ENCODE assay signal across 8 mouse cellular contexts in the genomic region with DNA sequence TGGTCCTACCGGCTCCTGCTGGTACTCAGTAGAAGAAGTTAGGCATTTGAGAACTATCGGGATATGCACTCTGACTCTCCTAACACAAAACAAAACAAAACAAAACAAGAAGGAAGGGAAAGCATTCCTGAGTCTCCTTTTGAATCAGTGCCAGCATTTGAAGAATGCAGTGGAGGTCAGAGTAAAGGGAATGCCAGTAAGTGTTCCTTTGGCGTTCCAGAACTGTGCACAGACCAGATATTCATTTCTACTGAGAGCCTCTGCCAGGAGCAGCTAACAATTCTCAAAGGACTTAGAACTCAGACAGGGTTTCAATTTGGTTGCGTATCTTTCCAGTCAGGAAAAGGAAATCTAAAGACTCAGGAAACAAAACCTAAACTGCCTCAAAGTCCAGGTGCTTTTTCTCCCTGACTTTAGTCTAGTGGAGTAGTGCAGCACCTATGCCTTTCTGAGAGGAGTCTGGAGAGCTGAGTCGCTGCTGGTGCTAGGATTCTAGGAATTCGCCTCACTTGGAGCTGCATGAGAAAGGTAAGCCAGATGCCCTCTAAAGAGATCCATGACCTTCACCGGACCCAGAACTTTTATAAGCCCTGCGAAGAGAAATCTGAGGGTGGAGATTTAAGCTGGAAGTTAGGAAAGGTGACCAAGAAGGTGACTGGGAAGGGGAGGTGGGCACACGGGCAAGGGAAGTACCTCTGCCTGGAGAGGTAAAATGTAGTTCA. TPM values are rescaled to one million over a fixed set of nuclear protein-coding genes. Genes with fewer than 3 reads are reported as not detected.
A peak's percentile ranks its signal among the peaks of the same experiment; 100 is the strongest.
DNase-seq lines count a peak whose midpoint lies in the region; ATAC-seq and TF ChIP-seq lines count a peak whose summit lies in the region.
"Had no signal": no experiment of that assay in that cellular context is flagged by ENCODE, and none has a peak within 500 bp of the region (broad histone marks: within the 10 kb centered on the region; RNA-seq: fewer than 3 reads in every experiment).

A gene (plus strand): TSS at position 117 of the 722 bp plus-strand sequence.

- H3K9ac ChIP-seq in heart, postnatal 0 days (replicated peaks; ENCODE audit: low read depth, low read length), result peak within 1 kb of the TSS; percentile 70
- no peak within 1 kb of the TSS for H3K9ac ChIP-seq in liver, embryonic 16.5 days (ENCODE audit: low read depth, low read length)

- no peaks in the 10 kb centered on the region for H3K9me3 ChIP-seq in heart, postnatal 0 days (replicated peaks; ENCODE audit: control insufficient read depth, low read length)
- H3K9me3 ChIP-seq in liver, embryonic 16.5 days (replicated peaks; ENCODE audit: control insufficient read depth, low read length), result no peaks in the 10 kb centered on the region
- no peaks in the 10 kb centered on the region for H3K9me3 ChIP-seq in midbrain, embryonic 10.5 days (replicated peaks)

- H3K27me3 ChIP-seq in heart, postnatal 0 days (ENCODE audit: control insufficient read depth, insufficient read depth, low read length), result no peaks in the 10 kb centered on the region
- no peaks in the 10 kb centered on the region for H3K27me3 ChIP-seq in liver, embryonic 16.5 days (ENCODE audit: control insufficient read depth, insufficient read depth, low read depth, low read length)
- H3K27me3 ChIP-seq in midbrain, embryonic 10.5 days (ENCODE audit: low read depth, poor library complexity, severe bottlenecking), result no peaks in the 10 kb centered on the region

- peak within 1 kb of the TSS; percentile 76 for H3K4me2 ChIP-seq in heart, postnatal 0 days (ENCODE audit: low read depth, low read length)
- no peak within 1 kb of the TSS for H3K4me2 ChIP-seq in liver, embryonic 16.5 days (ENCODE audit: low read depth, low read length)

- peak; percentile 92 for DNase-seq in Muller cell, postnatal 12 days (ENCODE audit: inconsistent ontology term)
- DNase-seq in adrenal gland, adult 8-10 months, result no peak
- DNase-seq in heart, postnatal 0 days (ENCODE audit: low spot score), result peak; percentile 88
- DNase-seq in midbrain, embryonic 10.5 days (ENCODE audit: low spot score), result no peak
- no peak for DNase-seq in embryo, embryonic 11 days
- no peak for DNase-seq in spleen, adult 12 weeks (ENCODE audit: low spot score)

- H3K27ac ChIP-seq in heart, postnatal 0 days (ENCODE audit: low read depth), result peak within 1 kb of the TSS; percentile 90
- peak within 1 kb of the TSS; percentile 65 for H3K27ac ChIP-seq in liver, embryonic 16.5 days (ENCODE audit: low read length)
- no peak within 1 kb of the TSS for H3K27ac ChIP-seq in midbrain, embryonic 10.5 days (replicated peaks)

- H3K36me3 ChIP-seq in heart, postnatal 0 days (replicated peaks; ENCODE audit: control insufficient read depth, insufficient read depth, low read length), result 0 out of 2 replicates have a peak, but pooled peaks cover 3% of the 10 kb centered on the region
- H3K36me3 ChIP-seq in liver, embryonic 16.5 days (ENCODE audit: control insufficient read depth, insufficient read depth), result 0 out of 2 replicates have a peak, but pooled peaks cover 1% of the 10 kb centered on the region
- H3K36me3 ChIP-seq in midbrain, embryonic 10.5 days, result peaks cover 14% of the 10 kb centered on the region

- H3K4me3 ChIP-seq in heart, postnatal 0 days (ENCODE audit: low read depth, low read length), result peak within 1 kb of the TSS; percentile 43
- no peak within 1 kb of the TSS for H3K4me3 ChIP-seq in liver, embryonic 16.5 days (ENCODE audit: low read depth, low read length)
- no peak within 1 kb of the TSS for H3K4me3 ChIP-seq in midbrain, embryonic 10.5 days
- H3K4me3 ChIP-seq: erythroblast, embryonic 14.5 days had no signal

- TF ChIP-seq EP300 in heart, postnatal 0 days (IDR thresholded peaks at IDR 0.05; ENCODE audit: low read depth), result 0 out of 2 replicates have a peak, but pooled peaks have one; percentile 43

- ATAC-seq in heart, postnatal 0 days (ENCODE audit: insufficient read depth, low read depth), result peak; percentile 88
- ATAC-seq in liver, embryonic 16.5 days (ENCODE audit: low read depth), result no peak

- 20% methylated on average over 9 of the region's 9 CpGs for WGBS in heart, postnatal 0 days
- WGBS in liver, embryonic 16.5 days (ENCODE audit: insufficient replicate concordance), result 62% methylated on average over 9 of the region's 9 CpGs
- 83% methylated on average over 9 of the region's 9 CpGs for WGBS in midbrain, embryonic 10.5 days

- TF ChIP-seq CTCF in heart, postnatal 0 days (IDR thresholded peaks at IDR 0.05; ENCODE audit: low read depth), result no peak

- peaks cover 16% of the 10 kb centered on the region for H3K4me1 ChIP-seq in heart, postnatal 0 days (ENCODE audit: control insufficient read depth, insufficient read depth)
- peaks cover 25% of the 10 kb centered on the region for H3K4me1 ChIP-seq in liver, embryonic 16.5 days (ENCODE audit: control insufficient read depth, low read depth, low read length)
- H3K4me1 ChIP-seq in midbrain, embryonic 10.5 days, result 0 out of 2 replicates have a peak, but pooled peaks cover 3% of the 10 kb centered on the region

RNA-seq across cellular contexts. Expression of the gene that starts here (rescaled TPM):
- 10 to 100 TPM; 15.1 to 25.6 (median 20.1) TPM for total RNA-seq in adrenal gland, adult 8-10 months (2022)
- 12.2 and 12.9 TPM in 2 replicates for total RNA-seq in heart, postnatal 0 days (2014; rRNA removed; ENCODE audit: low replicate concordance)
- polyA plus RNA-seq in heart, postnatal 0 days (2015; fragmentation: Nextera tagmentation; extraction: Ambion mirVana), result 9.7 and 10.9 TPM in 2 replicates
- polyA plus RNA-seq in liver, embryonic 16.5 days (2015; fragmentation: Nextera tagmentation; extraction: Ambion mirVana), result 0.72 and 0.92 TPM in 2 replicates
- polyA plus RNA-seq in midbrain, embryonic 10.5 days (2016; fragmentation: Nextera tagmentation; extraction: Ambion mirVana), result 0.22 and 0.57 TPM in 2 replicates
- polyA plus RNA-seq: erythroblast, embryonic 14.5 days had no signal

Comparison
In these comparisons a context has a peak if more than half of its experiments do, and no peak if none do; other contexts are left out.
1. DNase-seq: peak in Muller cell, postnatal 12 days (single experiment) and heart, postnatal 0 days (single experiment); none in adrenal gland, adult 8-10 months (single experiment), midbrain, embryonic 10.5 days (single experiment), embryo, embryonic 11 days (single experiment) and spleen, adult 12 weeks (single experiment).